Mouse (Mus musculus) lung, adult 2 months (tissue): ENCODE measurements around the gene Iqgap3.

Experiments used
- CTCF ChIP-seq: fragments of 200-500 bp; IDR thresholded peaks from 2 replicates; pipeline ENCODE4 v1.5.1; 2011; ENCODE audit warnings: mild to moderate bottlenecking, low read length, control low read depth; ENCODE audit not compliant: insufficient read depth
- POLR2A ChIP-seq: fragments of 200-500 bp; IDR thresholded peaks from 2 replicates; pipeline ENCODE4 v1.6.1; 2011; ENCODE audit warnings: low read depth, mild to moderate bottlenecking, control low read depth, low read length, borderline replicate concordance; ENCODE audit errors: extremely low read depth

GRCm38 (mm10) chr3:88156817-88157216, 75.0 kb downstream of the Iqgap3 start:
- TF ChIP-seq CTCF: no peak
- no peak for TF ChIP-seq POLR2A
